Mouse (Mus musculus): ENCODE data around the gene Wasf2. TPM values are rescaled to one million over a fixed set of nuclear protein-coding genes. Genes with fewer than 3 reads are reported as not detected.
A peak's percentile ranks its signal among the peaks of the same experiment; 100 is the strongest.

Wasf2 gene
- polyA plus RNA-seq, 1 experiment from 2014 or later: 72.8 TPM

DNA sequence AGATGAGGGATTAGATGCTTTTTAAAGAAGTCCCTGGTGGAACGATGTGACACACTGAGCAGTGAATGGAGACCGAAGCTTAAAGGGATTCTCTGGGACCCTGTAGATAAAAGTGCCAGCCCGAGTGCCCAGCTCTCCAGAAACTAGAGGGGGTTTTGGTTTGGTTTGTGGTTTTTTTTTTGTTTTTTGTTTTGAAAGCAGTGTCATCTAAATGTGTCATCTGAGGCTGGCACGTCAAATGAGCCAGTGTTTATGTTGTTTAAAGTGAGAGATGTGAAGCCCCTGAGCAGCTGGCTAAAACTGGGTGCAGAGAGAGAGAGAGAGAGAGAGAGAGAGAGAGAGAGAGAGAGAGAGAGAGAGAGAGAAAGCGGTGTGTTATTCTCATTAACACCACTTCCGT is 31.9 kb downstream of the Wasf2 start:
- H3K4me3 ChIP-seq: no peak overlapping the region
- no peak overlapping the region for H3K4me2 ChIP-seq
- H3K27me3 ChIP-seq: no peaks in the 10 kb centered on the region
- H3K36me3 ChIP-seq: no peaks in the 10 kb centered on the region
- H3K9me3 ChIP-seq (replicated peaks): no peaks in the 10 kb centered on the region
- H3K27ac ChIP-seq: no peak overlapping the region
- H3K9ac ChIP-seq: no peak overlapping the region
- peaks cover 50% of the 10 kb centered on the region for H3K4me1 ChIP-seq (replicated peaks)
- no peak for ATAC-seq (replicated peaks; ENCODE audit: insufficient number of reproducible peaks, insufficient read depth, low FRiP score, low read depth)
- 73% methylated on average over 6 of the region's 6 CpGs for WGBS

GRCm38 (mm10) chr4:133166773-133167172 is 36.5 kb downstream of the Wasf2 start:
- H3K9me3 ChIP-seq (replicated peaks): no peaks in the 10 kb centered on the region
- H3K4me1 ChIP-seq (replicated peaks): peaks cover 45% of the 10 kb centered on the region
- H3K4me3 ChIP-seq: no peak overlapping the region
- no peaks in the 10 kb centered on the region for H3K27me3 ChIP-seq
- peak overlapping the region; percentile 51 for H3K27ac ChIP-seq
- 53% methylated on average over 9 of the region's 9 CpGs for WGBS
- H3K9ac ChIP-seq: no peak overlapping the region
- H3K36me3 ChIP-seq: no peaks in the 10 kb centered on the region
- ATAC-seq (replicated peaks; ENCODE audit: insufficient number of reproducible peaks, insufficient read depth, low FRiP score, low read depth): no peak
- H3K4me2 ChIP-seq: no peak overlapping the region

DNA sequence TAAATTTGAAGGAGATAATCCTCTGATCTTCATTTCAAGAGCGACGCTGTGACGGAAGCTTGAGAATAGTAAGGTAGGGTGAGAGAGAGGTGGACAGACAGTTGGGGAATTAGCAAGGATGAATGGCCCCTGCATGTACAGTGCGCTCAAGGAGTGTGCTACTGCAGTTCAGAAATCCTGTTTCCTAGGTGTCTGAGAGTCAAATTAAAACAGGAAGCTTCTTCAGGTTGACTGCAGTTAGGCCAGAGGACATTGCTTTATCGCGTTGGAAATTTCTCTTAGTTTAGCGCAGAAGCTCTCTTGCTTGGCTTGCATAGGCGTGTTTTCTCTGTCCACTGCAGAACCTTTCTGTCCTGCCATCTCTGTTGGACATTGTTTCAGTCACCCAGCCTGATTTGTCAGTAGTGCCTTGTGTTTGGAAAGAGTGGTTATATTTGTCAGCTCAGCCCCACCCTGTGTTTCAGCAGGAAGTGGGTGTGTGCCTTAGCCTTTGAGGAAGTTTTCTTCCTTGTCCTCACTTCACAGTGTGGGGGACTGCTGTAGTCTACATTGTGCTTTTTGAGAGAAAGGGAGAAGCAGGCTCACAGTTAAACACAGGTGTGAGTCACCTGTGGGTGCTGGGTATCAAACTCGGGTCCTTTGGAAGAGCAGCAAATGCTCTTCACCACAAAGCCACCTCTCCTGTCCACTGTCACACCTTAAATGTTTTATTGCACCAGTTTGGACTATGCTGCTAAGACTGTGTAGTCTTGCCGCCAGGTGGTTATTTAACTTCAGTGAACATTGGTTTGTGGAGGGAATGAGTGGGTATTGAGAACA is 39.1 kb downstream of the Wasf2 start:
- WGBS: 63% methylated on average over 10 of the region's 10 CpGs
- Histone ChIP-seq H3K9ac (0 out of 2 replicates have a peak overlapping the region, but pooled peaks have one; percentile 10), H3K4me3 (no peak overlapping the region), H3K9me3 (replicated peaks) (no peaks in the 10 kb centered on the region), H3K27me3 (no peaks in the 10 kb centered on the region), H3K36me3 (no peaks in the 10 kb centered on the region), H3K4me1 (replicated peaks) (peaks cover 62% of the 10 kb centered on the region), H3K27ac (peak overlapping the region; percentile 67), H3K4me2 (0 out of 2 replicates have a peak overlapping the region, but pooled peaks have one; percentile 19)
- no peak for ATAC-seq (replicated peaks; ENCODE audit: insufficient number of reproducible peaks, insufficient read depth, low FRiP score, low read depth)

GRCm38 (mm10) chr4:133170056-133170524 is 39.8 kb downstream of the Wasf2 start:
- Histone ChIP-seq H3K4me3 (no peak overlapping the region), H3K4me1 (replicated peaks) (peaks cover 65% of the 10 kb centered on the region)
- WGBS: 77% methylated on average over 3 of the region's 3 CpGs

GRCm38 (mm10) chr4:133170616-133171015 is 40.3 kb downstream of the Wasf2 start:
- Histone ChIP-seq H3K36me3 (no peaks in the 10 kb centered on the region), H3K4me3 (no peak overlapping the region), H3K4me1 (replicated peaks) (peaks cover 67% of the 10 kb centered on the region), H3K4me2 (no peak overlapping the region), H3K9me3 (replicated peaks) (no peaks in the 10 kb centered on the region), H3K27me3 (no peaks in the 10 kb centered on the region), H3K9ac (no peak overlapping the region), H3K27ac (0 out of 2 replicates have a peak overlapping the region, but pooled peaks have one; percentile 67)
- ATAC-seq (replicated peaks; ENCODE audit: insufficient number of reproducible peaks, insufficient read depth, low FRiP score, low read depth): no peak

More at GRCm38 (mm10) chr4:133170056-133170524, 39.8 kb downstream of the Wasf2 start:
- no peaks in the 10 kb centered on the region for H3K27me3 ChIP-seq
- H3K9me3 ChIP-seq (replicated peaks): no peaks in the 10 kb centered on the region
- H3K27ac ChIP-seq: peak overlapping the region; percentile 67
- H3K36me3 ChIP-seq: no peaks in the 10 kb centered on the region
- 0 out of 2 replicates have a peak overlapping the region, but pooled peaks have one; percentile 6 for H3K4me2 ChIP-seq
- H3K9ac ChIP-seq: no peak overlapping the region
- ATAC-seq (replicated peaks; ENCODE audit: insufficient number of reproducible peaks, insufficient read depth, low FRiP score, low read depth): no peak

DNA sequence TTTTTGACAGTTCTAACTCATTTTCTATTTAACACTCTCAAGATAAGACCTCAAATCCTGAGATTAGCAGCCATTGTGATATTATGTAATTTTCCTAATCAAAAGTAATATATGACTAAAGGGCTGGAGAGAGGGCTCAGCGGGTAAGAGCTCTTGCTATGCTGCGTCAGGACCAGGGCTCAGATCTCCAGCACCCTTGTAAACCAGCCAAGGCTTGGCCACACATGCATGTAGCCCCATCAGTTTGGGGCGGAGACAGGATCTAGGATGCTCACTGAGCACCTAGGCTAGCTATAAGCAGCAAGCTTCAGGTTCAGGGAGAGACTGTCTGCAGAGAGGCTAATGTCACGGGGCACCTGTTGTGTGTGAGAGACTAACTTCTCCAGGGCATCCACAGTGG is 42.1 kb downstream of the Wasf2 start:
- Histone ChIP-seq H3K36me3 (peaks cover 3% of the 10 kb centered on the region; the same call in 1 of the 2 replicates), H3K4me1 (replicated peaks) (peaks cover 70% of the 10 kb centered on the region), H3K9me3 (replicated peaks) (no peaks in the 10 kb centered on the region), H3K4me3 (no peak overlapping the region), H3K9ac (no peak overlapping the region), H3K27ac (peak overlapping the region; percentile 14), H3K4me2 (no peak overlapping the region), H3K27me3 (no peaks in the 10 kb centered on the region)
- WGBS: 85% methylated on average over 4 of the region's 4 CpGs
- no peak for ATAC-seq (replicated peaks; ENCODE audit: insufficient number of reproducible peaks, insufficient read depth, low FRiP score, low read depth)

GRCm38 (mm10) chr4:133174361-133174760 is 44.1 kb downstream of the Wasf2 start:
- 25% methylated on average over 4 of the region's 4 CpGs for WGBS
- H3K27ac ChIP-seq: peak overlapping the region; percentile 72
- no peak overlapping the region for H3K4me3 ChIP-seq
- no peaks in the 10 kb centered on the region for H3K27me3 ChIP-seq
- peak overlapping the region; percentile 37 for H3K4me2 ChIP-seq
- peaks cover 7% of the 10 kb centered on the region for H3K36me3 ChIP-seq
- no peaks in the 10 kb centered on the region for H3K9me3 ChIP-seq (replicated peaks)
- peaks cover 72% of the 10 kb centered on the region for H3K4me1 ChIP-seq (replicated peaks)
- ATAC-seq (replicated peaks; ENCODE audit: insufficient number of reproducible peaks, insufficient read depth, low FRiP score, low read depth): no peak
- H3K9ac ChIP-seq: no peak overlapping the region

- no peak overlapping the region for H3K4me3 ChIP-seq
- peaks cover 7% of the 10 kb centered on the region for H3K36me3 ChIP-seq
- H3K9me3 ChIP-seq (replicated peaks): no peaks in the 10 kb centered on the region
- no peak overlapping the region for H3K9ac ChIP-seq
- 72% methylated on average over 7 of the region's 7 CpGs for WGBS
- H3K4me2 ChIP-seq: no peak overlapping the region
- H3K27me3 ChIP-seq: no peaks in the 10 kb centered on the region
- ATAC-seq (replicated peaks; ENCODE audit: insufficient number of reproducible peaks, insufficient read depth, low FRiP score, low read depth): no peak
- peaks cover 62% of the 10 kb centered on the region for H3K4me1 ChIP-seq (replicated peaks)
- peak overlapping the region; percentile 57 for H3K27ac ChIP-seq
Observed at GRCm38 (mm10) chr4:133175274-133175673, 45.0 kb downstream of the Wasf2 start.

DNA sequence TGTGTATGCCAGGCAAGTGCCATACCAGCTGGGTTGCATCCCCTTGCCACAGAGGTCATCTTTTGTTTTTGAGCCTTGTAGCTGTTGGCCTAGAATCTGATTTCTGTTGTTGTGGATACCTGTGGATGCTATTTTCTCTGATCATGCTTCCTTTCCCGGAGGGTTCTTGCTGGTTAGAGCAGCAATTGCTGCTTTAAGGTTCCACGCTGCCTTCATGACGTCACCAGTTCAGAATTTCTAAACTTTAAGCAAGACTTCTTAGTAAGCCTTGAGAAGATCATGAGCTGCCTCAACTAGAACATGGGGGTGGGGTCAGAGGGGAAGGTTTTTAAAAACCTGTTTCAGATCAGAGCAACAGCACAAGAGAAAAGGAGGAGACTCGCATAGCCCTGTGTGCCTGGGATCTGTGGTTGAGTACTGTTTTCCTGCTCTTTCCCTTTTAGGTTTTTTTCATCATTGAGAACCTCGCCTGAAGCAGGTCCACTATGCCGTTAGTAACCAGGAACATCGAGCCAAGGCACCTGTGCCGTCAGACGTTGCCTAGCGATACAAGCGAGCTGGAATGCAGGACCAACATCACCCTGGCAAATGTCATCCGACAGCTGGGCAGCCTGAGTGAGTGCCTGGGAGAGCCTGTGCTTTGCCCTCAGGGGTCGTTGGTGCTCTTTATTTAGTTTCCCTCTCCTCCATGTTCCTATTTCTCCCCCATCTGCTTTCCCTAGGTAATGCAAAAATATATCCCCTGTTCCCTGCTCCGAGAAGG is 45.9 kb downstream of the Wasf2 start:
- Histone ChIP-seq H3K4me1 (replicated peaks) (peaks cover 54% of the 10 kb centered on the region), H3K36me3 (peaks cover 7% of the 10 kb centered on the region), H3K27ac (peak overlapping the region; percentile 57), H3K4me2 (peak overlapping the region; percentile 31; the same call in 1 of the 2 replicates), H3K4me3 (no peak overlapping the region), H3K27me3 (no peaks in the 10 kb centered on the region), H3K9me3 (replicated peaks) (no peaks in the 10 kb centered on the region), H3K9ac (no peak overlapping the region; the same call in 1 of the 2 replicates)
- 36% methylated on average over 14 of the region's 14 CpGs for WGBS
- ATAC-seq (replicated peaks; ENCODE audit: insufficient number of reproducible peaks, insufficient read depth, low FRiP score, low read depth): peak; percentile 74

DNA sequence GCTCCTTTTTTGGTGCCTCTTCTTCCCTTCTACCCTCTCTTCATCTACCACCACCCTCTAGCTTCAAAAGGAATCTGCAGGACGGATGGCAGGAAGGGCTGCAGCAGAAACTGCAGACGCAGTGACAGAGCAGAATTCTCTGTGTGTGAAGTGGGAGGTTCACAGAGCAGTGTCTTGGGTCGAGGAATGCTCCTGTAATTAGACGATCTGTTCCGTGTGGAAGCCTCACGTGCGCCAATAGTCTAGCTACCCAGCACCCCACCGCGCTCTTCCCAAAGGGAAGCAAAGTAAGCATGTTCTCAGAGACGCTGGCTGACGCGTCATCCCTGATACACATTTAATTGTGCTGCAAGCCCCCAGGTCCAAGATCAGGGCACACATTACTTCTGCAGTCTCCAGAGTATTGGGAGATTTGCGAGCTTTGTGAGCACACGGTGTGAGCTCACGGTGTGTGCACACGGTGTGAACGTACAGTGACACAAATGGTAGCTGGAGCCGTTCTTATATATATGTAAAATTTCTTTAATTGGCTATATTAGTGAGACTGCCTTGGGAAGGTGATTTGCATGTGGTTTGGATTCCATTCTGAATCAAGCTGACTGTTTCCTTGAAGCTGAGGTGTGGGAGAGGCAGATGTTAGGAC is 46.6 kb downstream of the Wasf2 start:
- 0 out of 2 replicates have a peak, but pooled peaks have one; percentile 28 for ATAC-seq (replicated peaks; ENCODE audit: insufficient number of reproducible peaks, insufficient read depth, low FRiP score, low read depth)
- H3K27ac ChIP-seq: peak overlapping the region; percentile 57
- no peaks in the 10 kb centered on the region for H3K27me3 ChIP-seq
- H3K4me1 ChIP-seq (replicated peaks): peaks cover 50% of the 10 kb centered on the region
- no peaks in the 10 kb centered on the region for H3K9me3 ChIP-seq (replicated peaks)
- H3K9ac ChIP-seq: no peak overlapping the region; the same call in 1 of the 2 replicates
- WGBS: 64% methylated on average over 18 of the region's 18 CpGs
- H3K4me3 ChIP-seq: no peak overlapping the region
- peaks cover 7% of the 10 kb centered on the region for H3K36me3 ChIP-seq
- peak overlapping the region; percentile 31; the same call in 1 of the 2 replicates for H3K4me2 ChIP-seq

DNA sequence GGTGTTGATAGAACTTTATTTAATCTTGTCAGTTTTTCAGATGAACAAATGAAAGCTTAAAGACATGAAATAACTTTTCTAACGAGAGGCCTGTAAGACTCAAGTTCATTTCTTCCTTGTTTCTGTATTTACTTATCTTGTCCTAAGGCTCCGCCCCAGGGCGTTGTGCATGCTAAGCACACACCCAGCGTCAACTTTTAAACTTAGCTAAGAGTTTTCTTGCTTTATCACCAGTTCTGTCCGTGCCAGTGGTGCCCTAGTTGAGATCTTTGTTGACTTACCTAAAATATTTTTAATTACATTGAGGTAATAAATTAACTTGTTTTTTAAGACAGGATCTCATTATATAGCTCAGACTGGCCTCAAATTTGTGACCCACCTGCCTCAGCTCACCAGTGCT is 48.0 kb downstream of the Wasf2 start:
- Histone ChIP-seq H3K4me2 (no peak overlapping the region), H3K27ac (no peak overlapping the region), H3K27me3 (no peaks in the 10 kb centered on the region), H3K4me1 (replicated peaks) (peaks cover 50% of the 10 kb centered on the region), H3K9ac (no peak overlapping the region), H3K36me3 (peaks cover 7% of the 10 kb centered on the region), H3K9me3 (replicated peaks) (no peaks in the 10 kb centered on the region), H3K4me3 (no peak overlapping the region)
- WGBS: 73% methylated on average over 5 of the region's 5 CpGs
- ATAC-seq (replicated peaks; ENCODE audit: insufficient number of reproducible peaks, insufficient read depth, low FRiP score, low read depth): no peak

All from heart, embryonic 15.5 days (tissue).